Mouse (Mus musculus) lung, adult 2 months (tissue): ENCODE data around the gene Rbfox3. TPM values are rescaled to one million over a fixed set of nuclear protein-coding genes. Genes with fewer than 3 reads are reported as not detected.

Experiments used
- DNase-seq: peaks from one replicate; pipeline ENCODE4 v3.0.0; 2022
- H3K4me1 ChIP-seq: fragments of 200-500 bp; 2 replicates; pipeline ENCODE4 v1.6.1; 2011; ENCODE audit warnings: low read length; ENCODE audit not compliant: control insufficient read depth, insufficient read depth
- H3K4me3 ChIP-seq: fragments of 200-500 bp; replicated peaks from 2 replicates; pipeline ENCODE3; 2011; ENCODE audit warnings: low read depth, mild to moderate bottlenecking, control low read depth, low read length; ENCODE audit errors: extremely low read depth
- CTCF ChIP-seq: fragments of 200-500 bp; IDR thresholded peaks from 2 replicates; pipeline ENCODE4 v1.5.1; 2011; ENCODE audit warnings: mild to moderate bottlenecking, low read length, control low read depth; ENCODE audit not compliant: insufficient read depth
- POLR2A ChIP-seq: fragments of 200-500 bp; IDR thresholded peaks from 2 replicates; pipeline ENCODE4 v1.6.1; 2011; ENCODE audit warnings: low read depth, mild to moderate bottlenecking, control low read depth, low read length, borderline replicate concordance; ENCODE audit errors: extremely low read depth
- WGBS: fragments of 180-500 bp; shearing (Covaris S2); methylation state at CpG from one replicate; pipeline ENCODE4 v1.1.7; 2018; 5-methylcytosine and 5-hydroxymethylcytosine counted together
- polyA plus RNA-seq: library from polyadenylated mRNA; depleted of rRNA; stranded (reverse); fragments of >200 nt; gene quantifications from 2 replicates; pipeline ENCODE4 v1.2.3, GENCODE M21; 2012

The Rbfox3 gene
- polyA plus RNA-seq, 1 experiment = 1.3 TPM

- Histone ChIP-seq H3K4me3 (no peak overlapping the region), H3K4me1 (no peaks in the 10 kb centered on the region)
- TF ChIP-seq CTCF (no peak), POLR2A (no peak)
- no peak for DNase-seq
- WGBS = 53% methylated on average over 6 of the region's 6 CpGs
Observed at GRCm38 (mm10) chr11:118553001-118553400, 358.4 kb downstream of the Rbfox3 start.

GRCm38 (mm10) chr11:118552478-118552877, 358.9 kb downstream of the Rbfox3 start:
- TF ChIP-seq CTCF (no peak), POLR2A (no peak)
- H3K4me1 ChIP-seq = no peaks in the 10 kb centered on the region
- no peak for DNase-seq
- 51% methylated on average over 4 of the region's 4 CpGs for WGBS
- H3K4me3 ChIP-seq = no peak overlapping the region

- Histone ChIP-seq H3K4me1 (no peaks in the 10 kb centered on the region), H3K4me3 (no peak overlapping the region)
- WGBS = 52% methylated on average over 3 of the region's 3 CpGs
- DNase-seq = no peak
- TF ChIP-seq POLR2A = no peak
- TF ChIP-seq CTCF = no peak
Observed at GRCm38 (mm10) chr11:118551705-118552104, 359.7 kb downstream of the Rbfox3 start.

GRCm38 (mm10) chr11:118550773-118551520, 360.4 kb downstream of the Rbfox3 start:
- 42% methylated on average over 17 of the region's 17 CpGs for WGBS
- Histone ChIP-seq H3K4me3 (no peak overlapping the region), H3K4me1 (no peaks in the 10 kb centered on the region)
- TF ChIP-seq POLR2A (no peak), CTCF (no peak)
- no peak for DNase-seq

- WGBS = 79% methylated on average over 9 of the region's 9 CpGs
- DNase-seq = no peak
- no peak for TF ChIP-seq CTCF
- TF ChIP-seq POLR2A = no peak
Observed at GRCm38 (mm10) chr11:118548242-118548641, 363.2 kb downstream of the Rbfox3 start.

GRCm38 (mm10) chr11:118546269-118546668, 365.1 kb downstream of the Rbfox3 start:
- TF ChIP-seq CTCF (no peak), POLR2A (no peak)
- H3K4me1 ChIP-seq = no peaks in the 10 kb centered on the region
- no peak overlapping the region for H3K4me3 ChIP-seq
- no peak for DNase-seq
- WGBS = 57% methylated on average over 8 of the region's 8 CpGs

More at GRCm38 (mm10) chr11:118548242-118548641, 363.2 kb downstream of the Rbfox3 start:
- Histone ChIP-seq H3K4me1 (no peaks in the 10 kb centered on the region), H3K4me3 (no peak overlapping the region)

GRCm38 (mm10) chr11:118545690-118546089, 365.7 kb downstream of the Rbfox3 start:
- TF ChIP-seq POLR2A (no peak), CTCF (no peak)
- WGBS = 22% methylated on average over 4 of the region's 4 CpGs
- DNase-seq = no peak
- no peak overlapping the region for H3K4me3 ChIP-seq
- H3K4me1 ChIP-seq = no peaks in the 10 kb centered on the region

GRCm38 (mm10) chr11:118544564-118544963, 366.8 kb downstream of the Rbfox3 start:
- Histone ChIP-seq H3K4me3 (no peak overlapping the region), H3K4me1 (no peaks in the 10 kb centered on the region)
- DNase-seq = no peak
- TF ChIP-seq CTCF (no peak), POLR2A (no peak)
- 42% methylated on average over 6 of the region's 6 CpGs for WGBS

- Histone ChIP-seq H3K4me3 (no peak overlapping the region), H3K4me1 (no peaks in the 10 kb centered on the region)
- WGBS = 63% methylated on average over 7 of the region's 7 CpGs
- TF ChIP-seq POLR2A (no peak), CTCF (no peak)
- DNase-seq = no peak
Observed at GRCm38 (mm10) chr11:118542906-118543305, 368.5 kb downstream of the Rbfox3 start.

- Histone ChIP-seq H3K4me3 (no peak overlapping the region), H3K4me1 (no peaks in the 10 kb centered on the region)
- WGBS = 40% methylated on average over 12 of the region's 12 CpGs
- TF ChIP-seq CTCF (no peak), POLR2A (no peak)
- peak; percentile 25 for DNase-seq
Observed at GRCm38 (mm10) chr11:118540411-118541026, 370.9 kb downstream of the Rbfox3 start.
